Mouse (Mus musculus) liver, embryonic 14.5 days (tissue): ENCODE results near the gene Sec63. TPM values are rescaled to one million over a fixed set of nuclear protein-coding genes. Genes with fewer than 3 reads are reported as not detected.

Source experiments
- ATAC-seq: fragments of 200-750 bp; cut with Nextera tagmentation; 2 replicates; pipeline ENCODE4 v1.8.0; 2017; ENCODE audit warnings: moderate number of reproducible peaks, mild to moderate bottlenecking, moderate library complexity; ENCODE audit not compliant: insufficient read depth
- DNase-seq, 3 experiments: peaks; one replicate each; pipeline ENCODE4 v3.0.0-alpha.2; 2012 to 2013; ENCODE audit warnings: low read depth in 3 of 3, low spot score in 3 of 3
- H3K27ac ChIP-seq: fragments of 300-500 bp; sonication (generic); 2 replicates; pipeline ENCODE4 v1.5.1; 2014; ENCODE audit warnings: moderate library complexity, mild to moderate bottlenecking, control low read depth, inconsistent platforms
- H3K27me3 ChIP-seq: fragments of 300-500 bp; sonication (generic); 2 replicates; pipeline ENCODE4 v1.6.1; 2014; ENCODE audit warnings: mild to moderate bottlenecking, low read length, moderate library complexity; ENCODE audit not compliant: control insufficient read depth, insufficient read depth
- H3K36me3 ChIP-seq: fragments of 300-500 bp; sonication (generic); replicated peaks from 2 replicates; pipeline ENCODE4 v1.6.1; 2014; ENCODE audit warnings: low read depth; ENCODE audit not compliant: control insufficient read depth, insufficient read depth
- H3K4me1 ChIP-seq, 2 experiments: fragments of 200-500 bp in 1 of 2; fragments of 300-500 bp in 1 of 2; sonication (generic) in 1 of 2; replicated peaks; 2 replicates each; pipeline ENCODE4 v1.6.1; 2012 to 2014; ENCODE audit warnings: antibody characterized with exemption in 1 of 2, inconsistent platforms in 1 of 2, low read length in 1 of 2; ENCODE audit not compliant: control insufficient read depth in 2 of 2, insufficient read depth in 2 of 2
- H3K4me2 ChIP-seq: fragments of 300-500 bp; sonication (generic); 2 replicates; pipeline ENCODE4 v1.6.1; 2014; ENCODE audit warnings: low read depth, mild to moderate bottlenecking, control low read depth, moderate library complexity
- H3K4me3 ChIP-seq, 2 experiments: fragments of 200-500 bp in 1 of 2; fragments of 300-500 bp in 1 of 2; sonication (generic) in 1 of 2; 2 replicates each; pipeline ENCODE4 v1.5.1; 2012 to 2014; ENCODE audit warnings: low read depth in 2 of 2, low read length in 2 of 2, mild to moderate bottlenecking in 2 of 2, control low read depth in 1 of 2, inconsistent platforms in 1 of 2, moderate library complexity in 1 of 2; ENCODE audit not compliant: insufficient read depth in 1 of 2
- H3K9ac ChIP-seq: fragments of 300-500 bp; sonication (generic); replicated peaks from 2 replicates; pipeline ENCODE4 v1.6.1; 2014; ENCODE audit warnings: mild to moderate bottlenecking, control low read depth, moderate library complexity
- H3K9me3 ChIP-seq: fragments of 300-500 bp; sonication (generic); 2 replicates; pipeline ENCODE4 v1.6.1; 2016; ENCODE audit warnings: low read length, mixed read lengths; ENCODE audit not compliant: control insufficient read depth
- CTCF ChIP-seq: IDR thresholded peaks from 2 replicates; pipeline ENCODE4 v1.5.1; 2016; ENCODE audit warnings: antibody characterized with exemption, low read depth, control low read depth
- EP300 ChIP-seq: IDR thresholded peaks from 2 replicates; pipeline ENCODE4 v1.6.1; 2016; ENCODE audit warnings: antibody characterized with exemption, low read depth
- WGBS: fragments of 180-500 bp; shearing (Covaris S2); extraction: QIAGEN DNeasy Blood & Tissue Kit; methylation state at CpG from one replicate; pipeline ENCODE4 v1.1.7; 2014; ENCODE audit not compliant: insufficient replicate concordance; 5-methylcytosine and 5-hydroxymethylcytosine counted together
- polyA plus RNA-seq, 2 experiments: library from polyadenylated mRNA; depleted of rRNA in 1 of 2; stranded (reverse) in 1 of 2; unstranded in 1 of 2; fragments of >200 nt; fragmentation: Nextera tagmentation in 1 of 2; extraction: Ambion mirVana in 1 of 2; gene quantifications; 2 replicates each; pipeline versions ENCODE4 v1.2.1 to v1.2.3; 2012 to 2014

The Sec63 gene
- polyA plus RNA-seq, 2 experiments: 7.5 to 10.7 TPM

GRCm38 (mm10) chr10:42863621-42864391 lies 102.5 kb downstream of the Sec63 start:
- TF ChIP-seq CTCF (no peak), EP300 (no peak)
- no peak overlapping the region for H3K4me3 ChIP-seq
- H3K4me2 ChIP-seq: peak overlapping the region; percentile 17; the same call in 1 of the 2 replicates
- no peaks in the 10 kb centered on the region for H3K36me3 ChIP-seq
- H3K9me3 ChIP-seq: no peaks in the 10 kb centered on the region
- DNase-seq (no peak), ATAC-seq (no peak)
- peaks cover 2% of the 10 kb centered on the region in 2 experiments; a peak in 1 of 4 replicates for H3K4me1 ChIP-seq
- no peak overlapping the region for H3K9ac ChIP-seq
- 53% methylated on average over 31 of the region's 31 CpGs for WGBS
- no peaks in the 10 kb centered on the region for H3K27me3 ChIP-seq
- no peak overlapping the region for H3K27ac ChIP-seq

GRCm38 (mm10) chr10:42864696-42865095 lies 103.4 kb downstream of the Sec63 start:
- TF ChIP-seq EP300 (no peak), CTCF (no peak)
- Histone ChIP-seq H3K4me2 (no peak overlapping the region), H3K4me1 (peaks cover 2% of the 10 kb centered on the region in 2 experiments; a peak in 1 of 4 replicates), H3K36me3 (no peaks in the 10 kb centered on the region), H3K9me3 (no peaks in the 10 kb centered on the region), H3K27me3 (no peaks in the 10 kb centered on the region), H3K4me3 (no peak overlapping the region), H3K27ac (no peak overlapping the region), H3K9ac (no peak overlapping the region)
- 51% methylated on average over 5 of the region's 5 CpGs for WGBS
- ATAC-seq: no peak
- no peak for DNase-seq

- ATAC-seq: no peak
- TF ChIP-seq CTCF (no peak), EP300 (no peak)
- Histone ChIP-seq H3K4me3 (no peak overlapping the region), H3K27ac (no peak overlapping the region), H3K9me3 (no peaks in the 10 kb centered on the region), H3K4me2 (no peak overlapping the region), H3K4me1 (no peaks in the 10 kb centered on the region), H3K27me3 (no peaks in the 10 kb centered on the region), H3K36me3 (no peaks in the 10 kb centered on the region), H3K9ac (no peak overlapping the region)
- no peak for DNase-seq
- WGBS: 55% methylated on average over 9 of the region's 9 CpGs
Measured at GRCm38 (mm10) chr10:42868416-42868815, 107.1 kb downstream of the Sec63 start.

GRCm38 (mm10) chr10:42869467-42869866 lies 108.2 kb downstream of the Sec63 start:
- Histone ChIP-seq H3K4me1 (no peaks in the 10 kb centered on the region), H3K36me3 (no peaks in the 10 kb centered on the region), H3K9ac (no peak overlapping the region), H3K27ac (no peak overlapping the region), H3K4me2 (no peak overlapping the region), H3K27me3 (no peaks in the 10 kb centered on the region), H3K4me3 (no peak overlapping the region), H3K9me3 (no peaks in the 10 kb centered on the region)
- ATAC-seq (no peak), DNase-seq (no peak)
- TF ChIP-seq EP300 (no peak), CTCF (no peak)
- 38% methylated on average over 6 of the region's 6 CpGs for WGBS

GRCm38 (mm10) chr10:42872269-42873010 lies 111.1 kb downstream of the Sec63 start:
- H3K9ac ChIP-seq: no peak overlapping the region
- WGBS: 66% methylated on average over 15 of the region's 15 CpGs
- H3K4me2 ChIP-seq: no peak overlapping the region
- DNase-seq (no peak), ATAC-seq (no peak)
- TF ChIP-seq EP300 (no peak), CTCF (no peak)
- H3K27me3 ChIP-seq: no peaks in the 10 kb centered on the region
- H3K4me3 ChIP-seq: no peak overlapping the region
- H3K27ac ChIP-seq: no peak overlapping the region
- H3K9me3 ChIP-seq: no peaks in the 10 kb centered on the region
- H3K36me3 ChIP-seq: no peaks in the 10 kb centered on the region
- H3K4me1 ChIP-seq: no peaks in the 10 kb centered on the region
